Mouse (Mus musculus): ENCODE results near the gene Lgr5.

The Lgr5 gene

DNA sequence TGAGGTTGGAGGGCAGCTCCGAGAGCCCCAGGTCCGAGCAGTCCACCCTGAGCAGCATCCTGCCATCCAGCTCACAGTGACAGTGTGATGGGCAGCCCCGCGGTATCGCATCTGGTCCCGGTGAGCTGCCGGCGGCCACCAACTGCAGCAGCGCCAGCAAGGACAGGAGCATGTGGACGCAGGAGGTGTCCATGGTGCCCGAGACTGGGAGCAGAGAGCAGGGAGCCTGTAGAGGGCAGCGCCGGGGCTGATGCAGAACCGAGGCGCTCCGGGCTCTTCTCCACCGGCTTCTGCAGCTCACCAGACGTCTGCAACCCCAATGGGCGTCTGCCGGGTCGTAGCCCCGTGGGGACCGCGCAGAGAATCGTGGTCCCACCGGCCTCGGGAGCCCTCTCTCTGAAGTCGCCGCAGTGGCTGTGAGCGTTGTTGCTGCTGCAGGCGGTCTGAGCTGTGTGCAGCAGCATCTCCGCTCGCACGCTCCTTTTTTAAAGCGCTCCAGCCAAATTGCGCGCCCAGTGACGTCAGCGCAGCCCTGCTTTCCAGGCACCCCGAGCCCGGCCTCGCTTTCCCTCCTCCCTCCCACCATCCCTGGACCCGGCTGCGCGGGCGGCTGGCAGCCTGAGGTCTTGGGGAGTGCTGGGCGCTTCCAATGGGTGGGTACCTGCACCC is at the start of gene Lgr5:
TSS of gene Lgr5 (minus strand) at position 480 of the 669 bp plus-strand sequence.
- DNase-seq (ENCODE audit: low spot score in 2 of 2) = peak; percentile 19 to 35

DNA sequence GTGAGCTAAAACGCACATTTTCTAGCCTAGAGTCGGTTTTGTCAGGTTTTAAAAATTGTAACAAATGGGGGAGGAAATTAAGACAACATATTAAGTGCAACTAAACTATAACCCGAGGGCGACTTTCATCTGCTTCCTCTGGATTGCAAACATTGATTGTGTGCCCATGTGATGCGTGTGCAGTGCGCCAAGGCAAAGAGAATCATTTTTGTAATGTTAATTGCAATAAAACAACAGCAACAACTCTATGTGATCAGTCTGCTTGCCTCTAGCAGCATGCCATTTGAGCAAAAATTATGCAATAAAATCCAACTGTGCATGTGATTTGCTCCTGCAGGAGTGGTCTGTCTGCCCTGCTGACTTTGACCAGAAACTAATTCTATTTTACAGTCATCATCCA is 39.1 kb upstream of the Lgr5 start:
- no peak for DNase-seq (ENCODE audit: low spot score in 2 of 2)

DNA sequence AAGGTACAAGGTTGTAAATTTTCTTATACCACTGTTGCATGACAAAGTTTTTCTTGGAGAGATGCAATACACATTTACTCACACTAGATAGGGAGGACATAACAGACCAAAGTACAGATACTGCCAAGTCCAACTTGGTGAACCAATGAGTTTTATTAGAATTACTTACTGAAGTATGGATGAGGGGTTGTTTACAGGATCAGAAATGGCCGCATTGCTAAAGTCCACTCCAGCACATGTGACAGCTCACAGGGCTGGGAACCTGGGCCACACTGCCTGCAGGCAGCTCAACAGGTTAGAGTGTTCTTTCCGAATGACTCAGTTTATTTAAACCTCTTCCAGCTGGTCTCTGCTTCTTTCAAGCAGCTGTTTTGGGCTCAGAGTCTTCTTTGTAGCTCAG is 37.4 kb upstream of the Lgr5 start:
- no peak for DNase-seq (ENCODE audit: low spot score in 2 of 2)

DNA sequence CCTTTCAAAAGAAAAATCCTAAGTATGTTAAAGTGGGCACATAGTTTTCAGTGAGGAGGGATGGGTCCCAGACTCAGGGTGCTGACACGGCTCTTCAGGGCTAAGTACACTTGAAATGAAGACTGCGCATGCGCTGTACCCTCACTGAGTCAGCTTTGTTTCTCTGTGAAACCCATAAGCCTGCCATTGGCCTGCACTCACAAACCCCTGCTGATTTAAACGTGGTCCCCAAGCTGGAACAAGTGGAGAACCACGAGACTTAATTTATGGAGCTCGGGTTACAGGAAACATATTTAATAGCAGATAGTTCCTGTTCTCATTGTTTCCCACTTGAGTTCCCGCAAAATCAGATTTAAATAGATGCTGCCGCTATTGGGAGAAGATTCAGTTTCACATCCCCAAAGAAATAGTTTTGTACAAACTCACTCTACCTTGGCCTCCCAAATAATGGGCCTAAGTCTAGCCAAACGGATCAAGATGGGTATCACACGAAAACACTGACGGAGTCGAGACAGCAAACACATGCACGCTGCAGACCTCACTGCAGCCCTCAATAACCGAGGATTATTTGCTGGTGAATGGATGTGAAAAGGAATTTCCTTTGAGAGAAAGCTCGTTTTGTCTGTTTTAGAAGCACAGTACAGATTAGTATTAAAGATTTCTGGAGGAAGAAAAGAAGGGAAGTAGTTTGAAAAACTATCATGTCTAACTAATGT is 36.5 kb upstream of the Lgr5 start:
- peak; percentile 13 to 36 for DNase-seq (ENCODE audit: low spot score in 2 of 2)

DNA sequence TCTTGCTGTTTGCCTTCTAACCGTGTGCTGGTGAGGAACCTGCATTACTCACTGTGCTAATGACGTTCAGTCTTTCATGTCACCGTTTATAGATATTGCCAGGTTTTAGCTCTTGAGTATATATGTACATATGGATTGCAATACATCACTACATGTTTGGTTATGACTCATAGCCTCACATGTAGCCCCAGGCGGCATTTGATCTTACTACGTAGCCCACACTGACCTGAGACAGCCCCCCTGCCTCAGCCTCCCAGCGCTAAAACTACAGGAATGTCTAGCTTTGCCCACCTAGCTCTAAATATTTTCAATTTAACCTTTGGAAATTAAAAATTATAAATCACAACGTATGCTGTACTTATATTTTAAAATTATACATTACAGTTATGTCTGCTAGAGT is 35.9 kb upstream of the Lgr5 start:
- no peak for DNase-seq (ENCODE audit: low spot score in 2 of 2)

DNA sequence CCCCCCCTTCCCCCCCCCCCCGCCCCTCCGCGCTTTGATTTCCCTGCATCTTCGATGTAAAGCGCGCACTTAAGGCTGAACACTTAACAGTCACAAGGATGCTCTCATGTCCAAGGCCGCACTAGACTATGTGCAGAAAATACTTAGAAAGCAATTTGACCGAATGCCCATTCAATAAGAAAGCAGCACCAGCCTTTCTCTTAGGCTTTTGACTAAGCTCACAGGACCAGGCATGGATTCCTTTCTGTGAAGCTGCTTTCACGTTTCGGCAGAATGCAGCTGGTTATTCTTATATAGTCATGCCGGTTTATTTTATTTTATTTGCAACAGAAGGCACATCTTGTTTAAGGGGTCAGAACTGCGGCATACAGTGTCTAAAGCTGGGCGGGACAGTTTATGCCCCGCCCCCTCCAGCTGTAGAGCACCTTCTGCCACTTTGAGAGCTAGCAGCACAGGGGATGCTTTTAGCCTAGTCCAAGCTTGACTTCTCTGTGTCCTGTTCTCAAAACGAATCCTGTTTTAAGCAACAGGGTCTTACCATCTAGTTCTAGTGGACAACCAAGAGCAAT is 30.8 kb upstream of the Lgr5 start:
- DNase-seq (ENCODE audit: low spot score in 2 of 2) = no peak

DNA sequence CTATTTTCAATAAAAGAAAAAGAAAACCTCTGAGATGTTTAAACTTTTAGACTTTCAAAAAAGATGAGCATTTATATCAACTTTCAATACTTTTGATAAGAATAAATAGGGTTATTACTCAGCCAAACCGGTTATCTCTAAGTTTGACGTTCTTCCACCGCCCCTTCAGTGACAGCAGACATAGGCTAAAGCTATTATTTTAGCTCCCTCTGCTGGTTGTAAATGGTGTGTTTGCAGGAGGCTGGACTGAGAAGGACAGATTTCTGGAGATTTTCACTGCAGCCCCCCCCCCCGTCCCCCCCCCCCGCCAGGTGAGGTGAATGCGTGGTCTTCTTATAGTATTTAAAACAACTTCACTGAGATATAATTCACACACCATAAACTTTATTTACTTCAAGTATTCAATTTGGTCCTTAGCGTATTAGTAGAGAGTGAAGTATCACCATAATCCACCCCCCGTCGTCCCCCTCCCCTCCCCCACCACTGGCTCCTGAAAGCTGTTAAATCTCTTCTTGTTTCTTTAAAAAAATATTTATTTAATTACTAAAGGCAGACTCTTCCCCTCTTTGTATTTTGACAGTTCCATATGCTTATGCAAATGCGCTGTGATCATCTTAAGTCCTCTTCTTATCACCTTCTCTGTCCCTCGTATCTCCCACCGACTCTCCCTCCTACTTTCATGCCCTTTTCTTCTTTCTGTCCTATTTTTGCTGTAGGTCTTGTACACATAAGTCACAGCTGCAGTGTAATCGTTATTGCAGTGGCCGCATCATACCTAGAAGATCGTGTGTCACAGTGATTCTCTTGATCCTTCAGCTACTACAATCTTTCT is 30.1 kb upstream of the Lgr5 start:
- no peak for DNase-seq (ENCODE audit: low spot score in 2 of 2)

DNA sequence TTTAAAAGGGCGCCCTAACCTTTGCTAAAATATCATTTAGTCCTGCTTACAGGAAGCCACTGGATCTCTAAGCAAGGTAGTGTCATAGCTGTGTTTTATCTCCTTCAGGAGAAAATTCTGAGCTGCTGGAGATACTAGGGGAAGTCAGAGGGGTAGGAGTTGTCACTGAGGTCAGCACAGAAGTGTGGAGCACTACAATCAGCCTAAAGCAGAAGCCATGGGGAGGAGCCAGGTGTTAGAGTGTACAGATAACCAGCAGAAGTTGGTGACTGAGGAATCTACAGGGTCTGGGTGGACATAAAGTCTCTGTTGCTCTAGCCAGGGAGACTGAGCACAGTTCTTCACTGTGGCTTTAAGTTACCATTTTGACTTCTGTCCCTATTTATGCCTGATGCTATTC is 8.2 kb upstream of the Lgr5 start:
- no peak for DNase-seq (ENCODE audit: low spot score in 2 of 2)

DNA sequence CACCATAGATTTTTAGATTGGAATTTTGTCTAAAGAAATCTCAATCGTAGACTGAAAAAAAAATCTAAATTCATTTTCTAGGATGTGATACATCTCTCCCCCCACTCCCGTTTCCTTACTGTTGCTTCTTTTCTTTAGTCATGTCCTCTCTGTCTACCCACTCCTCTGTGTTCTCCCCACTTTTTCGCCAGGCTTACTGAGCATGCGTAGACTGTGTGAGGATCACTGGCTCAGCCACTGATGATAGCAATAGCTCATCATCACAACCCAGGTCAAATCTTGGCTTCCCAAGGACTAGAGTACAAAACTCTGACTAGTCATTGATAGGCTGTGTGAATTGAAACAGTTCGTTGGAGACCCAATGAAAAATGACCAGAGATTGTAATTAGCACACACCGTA is 6.1 kb upstream of the Lgr5 start:
- DNase-seq (ENCODE audit: low spot score in 2 of 2) = no peak

DNA sequence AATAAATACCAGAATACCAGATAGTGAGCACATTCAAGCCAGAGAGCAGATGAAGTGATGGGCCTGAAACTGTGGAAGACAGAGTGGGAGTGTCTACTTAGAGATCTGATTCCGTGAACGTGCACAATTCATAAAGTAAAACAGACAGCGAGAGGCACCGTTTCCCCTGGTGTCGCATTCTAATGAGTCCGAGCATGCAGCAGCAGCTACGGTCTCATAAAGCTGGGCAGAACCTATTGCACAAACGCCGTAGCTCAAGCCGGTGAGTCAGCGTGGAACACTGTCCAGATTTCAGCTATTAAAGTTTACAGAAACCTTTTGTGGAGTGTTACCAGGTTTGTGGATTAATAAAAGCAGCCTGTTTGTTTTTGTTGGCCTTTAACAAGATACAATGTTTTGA is 5.6 kb upstream of the Lgr5 start:
- DNase-seq (ENCODE audit: low spot score in 2 of 2) = no peak

DNA sequence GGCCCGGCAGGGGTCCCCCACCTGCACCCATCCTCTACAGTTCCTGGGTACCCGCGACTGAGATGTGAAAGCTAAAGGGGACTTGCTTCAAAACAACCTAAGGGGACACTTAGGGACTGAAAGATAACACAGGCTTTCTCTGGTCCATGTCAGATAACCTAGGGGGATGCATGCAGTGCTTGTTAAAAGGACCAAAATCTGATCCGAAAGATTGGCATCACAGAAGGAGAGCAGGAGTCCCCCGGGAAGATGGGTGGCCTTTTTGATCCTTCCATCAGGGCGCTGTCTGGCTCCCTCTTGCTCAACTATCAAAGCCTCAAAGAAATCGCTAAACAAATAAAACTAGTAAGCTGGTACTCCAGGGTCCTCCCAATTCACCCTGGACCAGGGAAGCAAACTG is 399 bp upstream of the Lgr5 start:
- no peak for DNase-seq (ENCODE audit: low spot score in 2 of 2)

DNA sequence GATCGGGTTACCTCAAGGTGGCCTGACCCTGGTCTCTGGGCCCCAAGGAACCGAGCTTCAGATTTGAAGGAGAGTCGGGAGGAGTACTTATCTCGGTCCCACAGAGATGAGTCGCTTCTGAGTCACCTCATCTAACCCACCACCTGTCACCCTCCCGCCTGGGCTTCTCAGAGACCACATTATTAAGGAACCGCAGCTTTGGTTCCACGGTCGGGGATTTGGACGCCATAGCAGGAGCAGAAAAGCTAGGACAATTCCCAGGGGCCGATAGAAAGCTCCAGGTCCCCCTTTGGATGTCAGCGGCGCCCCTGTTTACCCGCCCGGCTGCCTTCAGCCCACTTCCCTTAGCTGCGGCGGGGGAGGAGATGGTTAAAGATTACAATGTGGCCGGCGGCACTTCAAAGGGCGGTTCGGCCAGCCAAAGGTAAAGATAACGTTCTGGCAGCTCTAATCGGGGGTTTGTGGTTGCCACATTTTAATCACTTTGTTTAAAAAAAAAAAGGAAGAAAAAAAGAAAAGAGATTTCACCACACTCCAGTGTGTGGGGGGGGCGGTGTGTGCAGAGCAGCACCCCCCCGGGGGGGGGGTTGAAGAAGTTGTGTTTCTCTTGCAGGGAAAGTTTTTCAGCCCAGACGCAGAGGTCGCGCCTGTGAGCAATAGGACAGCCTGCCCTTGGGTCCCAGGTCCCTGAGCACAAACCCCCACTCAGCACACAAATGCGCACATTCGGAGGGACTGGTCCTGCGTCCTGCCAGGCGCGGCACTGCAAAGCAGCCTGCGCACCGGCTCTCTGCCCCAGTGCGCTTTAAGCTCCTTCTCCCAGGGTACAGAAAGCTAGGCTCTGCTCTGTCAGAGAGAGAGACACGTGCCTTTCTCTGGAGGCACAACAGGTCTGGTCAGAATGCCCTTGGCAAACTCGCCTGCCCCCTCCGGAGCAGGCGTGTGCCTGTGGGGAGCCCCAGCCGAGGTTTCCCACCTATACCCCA is 1.0 kb downstream of the Lgr5 start:
- DNase-seq (ENCODE audit: low spot score in 2 of 2) = no peak

DNA sequence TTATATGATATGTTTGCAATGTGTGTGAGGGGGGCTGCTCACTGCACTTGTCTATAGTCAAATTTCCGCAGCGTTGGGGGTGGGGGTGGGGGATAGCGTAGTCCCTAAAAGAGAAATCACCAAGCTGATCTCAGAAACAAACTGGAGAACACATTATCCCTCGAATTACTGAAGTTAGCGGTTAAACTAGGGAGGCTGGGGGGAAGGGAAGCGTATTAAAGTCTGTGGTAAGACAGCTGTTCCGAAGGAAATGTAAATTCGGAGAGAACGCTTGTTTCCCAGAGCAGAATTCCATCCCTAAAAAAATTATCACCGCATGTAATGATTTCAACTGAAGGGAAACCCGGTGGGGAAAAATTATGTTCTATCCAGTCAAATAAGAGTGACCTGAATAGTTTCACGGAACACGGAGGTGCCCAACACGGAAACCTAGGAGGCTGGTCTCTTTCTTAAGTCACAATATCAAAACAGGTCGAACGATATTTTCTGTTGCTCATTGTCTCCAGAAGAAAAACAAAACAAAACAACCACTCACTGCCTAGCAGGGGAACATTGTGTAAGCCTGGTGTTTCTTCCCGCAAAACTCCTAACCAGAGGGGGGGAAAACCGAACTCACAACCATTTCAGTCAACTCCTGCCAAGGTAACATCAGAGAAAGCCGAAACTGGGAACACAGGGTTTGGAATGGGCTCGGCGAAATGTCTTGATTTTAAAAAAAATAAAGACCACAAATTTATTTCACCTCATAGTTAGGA is 1.9 kb downstream of the Lgr5 start:
- DNase-seq (ENCODE audit: low spot score in 2 of 2) = no peak

DNA sequence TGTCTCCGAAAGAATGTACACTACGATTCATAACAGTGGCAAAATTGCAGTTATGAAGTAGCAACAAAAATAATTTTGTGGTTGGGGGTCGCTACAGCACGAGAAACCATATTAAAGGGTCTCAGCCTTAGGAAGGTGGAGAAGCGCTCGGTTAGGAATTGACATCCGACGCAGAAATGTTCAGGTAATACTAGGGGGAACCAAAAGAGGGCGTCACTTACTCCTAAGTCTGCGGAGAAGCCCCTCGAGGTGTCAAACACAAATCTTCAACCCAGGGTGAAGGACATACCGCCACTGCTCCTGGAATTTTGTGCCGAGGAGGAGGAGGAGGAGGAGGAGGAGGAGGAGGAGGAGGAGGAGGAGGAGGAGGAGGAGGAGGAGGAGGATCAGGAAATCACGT is 2.9 kb downstream of the Lgr5 start:
- no peak for DNase-seq (ENCODE audit: low spot score in 2 of 2)

DNA sequence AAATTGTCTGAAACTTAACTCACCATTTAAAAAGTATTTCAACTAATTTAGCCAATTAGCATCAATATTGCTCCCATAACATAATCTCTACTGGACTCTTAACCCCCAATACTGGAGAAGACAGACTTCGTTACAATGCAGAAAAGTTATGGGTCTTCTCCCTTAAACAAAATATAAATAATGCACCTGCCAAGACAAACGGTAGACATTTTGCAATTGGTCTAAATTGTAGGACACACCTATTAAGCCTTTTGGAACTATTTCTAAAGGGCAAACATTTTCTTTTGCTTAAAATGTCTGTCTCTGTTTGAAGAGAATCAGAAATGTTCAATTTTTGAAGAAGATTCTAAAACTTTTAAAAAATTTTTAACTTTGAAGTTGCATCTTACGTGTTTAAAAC is 4.5 kb downstream of the Lgr5 start:
- no peak for DNase-seq (ENCODE audit: low spot score in 2 of 2)

DNA sequence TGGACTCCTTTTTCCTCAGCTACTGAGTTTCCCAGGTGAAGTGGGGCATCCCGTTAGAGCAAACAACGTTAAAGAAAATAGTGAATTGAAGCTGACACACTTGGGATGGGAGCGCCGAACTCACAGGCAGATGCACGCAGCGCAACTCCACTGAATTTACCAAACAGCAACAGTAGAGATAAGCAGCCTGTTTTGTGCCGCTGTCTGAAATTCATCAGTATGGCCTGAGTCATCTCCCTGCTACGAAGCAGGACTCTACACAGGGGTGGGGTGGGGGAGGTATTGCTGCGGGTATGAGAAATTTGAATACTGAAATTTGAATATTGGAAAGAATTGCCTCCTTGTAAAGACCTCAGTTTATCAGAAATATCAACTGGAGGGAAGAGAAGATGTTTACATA is 5.6 kb downstream of the Lgr5 start:
- no peak for DNase-seq (ENCODE audit: low spot score in 2 of 2)

DNA sequence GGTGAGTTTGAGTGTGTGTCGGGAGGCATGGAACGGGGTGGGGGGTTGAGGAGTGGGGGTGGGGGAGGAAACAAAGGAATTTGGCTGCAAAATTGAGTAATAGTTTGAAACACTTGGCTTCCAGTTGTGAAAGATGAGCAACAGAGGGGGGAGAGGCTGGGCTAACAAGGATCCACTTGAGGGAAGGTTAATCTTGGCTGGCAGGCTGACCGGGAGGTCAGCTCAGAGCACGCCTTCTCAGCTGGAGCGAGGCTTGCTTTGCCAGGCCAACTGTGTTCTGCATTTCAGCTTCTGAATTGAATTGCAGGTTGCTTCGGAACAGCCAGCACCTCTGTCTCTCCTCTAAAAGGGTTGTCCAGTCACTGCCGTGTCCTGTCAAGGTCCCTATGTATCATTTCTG is 8.1 kb downstream of the Lgr5 start:
- DNase-seq (ENCODE audit: low spot score in 2 of 2) = no peak

DNA sequence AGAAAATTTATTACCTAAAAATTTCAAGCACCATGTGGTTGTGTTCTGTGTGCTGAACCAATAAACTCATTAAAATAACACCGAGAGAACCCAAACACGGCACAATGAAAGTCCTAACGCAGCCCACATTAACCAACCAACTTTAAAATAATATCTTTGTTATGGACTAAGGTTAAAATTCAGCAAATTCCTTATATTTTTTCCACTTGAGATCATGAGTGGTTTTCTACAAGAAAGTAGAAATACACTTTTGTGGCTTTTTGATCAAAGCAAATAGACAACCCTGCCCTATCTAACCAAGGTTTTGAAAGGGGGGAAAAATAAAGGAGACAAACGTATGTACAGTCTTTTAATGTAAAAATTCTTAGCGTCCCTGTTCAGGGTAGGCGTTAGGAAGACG is 8.5 kb downstream of the Lgr5 start:
- no peak for DNase-seq (ENCODE audit: low spot score in 2 of 2)

DNA sequence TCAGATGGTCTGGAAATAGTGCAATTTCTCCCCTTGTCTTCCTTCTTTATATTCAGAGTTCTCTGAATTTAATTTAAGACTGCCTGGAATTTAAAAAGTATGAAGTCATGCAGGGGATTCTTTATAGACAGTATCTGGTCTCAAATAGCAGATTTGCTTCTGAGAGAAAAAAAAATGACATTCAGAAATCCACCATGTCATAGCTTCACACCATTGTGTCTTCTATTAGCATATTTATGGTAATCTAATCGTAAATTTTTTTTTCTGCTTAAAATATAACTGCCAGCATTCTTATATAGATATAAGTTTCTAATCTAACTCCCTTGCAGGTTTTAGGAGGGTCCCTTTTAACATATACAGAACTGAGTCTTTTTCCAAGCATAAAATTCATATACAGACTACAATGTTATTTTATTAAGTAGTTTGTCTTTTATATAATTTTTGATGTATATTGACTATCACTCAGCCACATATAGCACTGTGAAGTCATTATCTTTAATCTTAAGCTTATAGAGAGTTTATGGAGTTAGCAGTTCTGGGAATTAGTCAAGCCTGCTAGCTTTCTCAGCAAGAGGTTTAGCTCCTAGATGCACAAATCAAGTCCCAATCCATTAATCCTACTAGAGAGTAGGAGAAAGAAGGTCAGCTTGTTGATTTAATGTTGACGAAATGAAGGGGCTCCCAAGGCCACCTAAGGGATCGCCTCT is 15.7 kb downstream of the Lgr5 start:
- no peak for DNase-seq (ENCODE audit: low spot score in 2 of 2)

DNA sequence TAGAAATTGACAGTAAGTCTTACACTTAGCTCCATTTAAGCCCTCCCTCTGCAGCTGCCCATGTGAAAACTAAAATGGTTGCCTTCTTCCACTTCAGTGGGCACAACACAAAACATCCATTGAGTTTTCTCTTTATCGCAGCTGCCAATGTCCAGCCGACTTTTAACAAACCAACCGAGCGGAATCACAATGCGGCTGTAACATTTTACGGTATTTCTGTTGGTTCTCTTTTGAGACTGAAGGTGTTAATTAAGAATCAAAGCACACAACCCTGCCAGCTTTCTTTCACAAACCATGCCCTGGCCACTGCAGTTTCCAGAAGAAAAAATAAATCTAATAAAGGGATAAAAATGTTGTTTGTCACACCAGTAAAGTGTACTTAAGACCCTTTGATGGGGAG is 16.3 kb downstream of the Lgr5 start:
- no peak for DNase-seq (ENCODE audit: low spot score in 2 of 2)
